Mouse (Mus musculus) midbrain, embryonic 12.5 days (tissue): Measurements from ENCODE around the gene Abhd6. TPM values are rescaled to one million over a fixed set of nuclear protein-coding genes. Genes with fewer than 3 reads are reported as not detected.

Experiments used
- ATAC-seq: fragments of 200-750 bp; cut with Nextera tagmentation; 2 replicates; pipeline ENCODE4 v1.8.0; 2017; ENCODE audit warnings: low read depth, moderate TSS enrichment, moderate library complexity; ENCODE audit not compliant: low FRiP score
- H3K27ac ChIP-seq: fragments of 300-500 bp; sonication (generic); replicated peaks from 2 replicates; pipeline ENCODE4 v1.5.1; 2016; ENCODE audit warnings: mild to moderate bottlenecking
- H3K27me3 ChIP-seq: fragments of 300-500 bp; sonication (generic); 2 replicates; pipeline ENCODE4 v1.6.1; 2016; ENCODE audit warnings: mild to moderate bottlenecking
- H3K36me3 ChIP-seq: fragments of 300-500 bp; sonication (generic); 2 replicates; pipeline ENCODE4 v1.6.1; 2016
- H3K4me1 ChIP-seq: fragments of 300-500 bp; sonication (generic); 2 replicates; pipeline ENCODE4 v1.6.1; 2016
- H3K4me2 ChIP-seq: fragments of 300-500 bp; sonication (generic); replicated peaks from 2 replicates; pipeline ENCODE4 v1.6.1; 2016; ENCODE audit warnings: mild to moderate bottlenecking, moderate library complexity
- H3K4me3 ChIP-seq: fragments of 300-500 bp; sonication (generic); 2 replicates; pipeline ENCODE4 v1.5.1; 2016; ENCODE audit warnings: mild to moderate bottlenecking
- H3K9ac ChIP-seq: fragments of 300-500 bp; sonication (generic); replicated peaks from 2 replicates; pipeline ENCODE4 v1.6.1; 2016; ENCODE audit warnings: mild to moderate bottlenecking, moderate library complexity
- H3K9me3 ChIP-seq: fragments of 300-500 bp; sonication (generic); 2 replicates; pipeline ENCODE4 v1.6.1; 2016; ENCODE audit warnings: mild to moderate bottlenecking
- WGBS: fragments of 180-500 bp; shearing (Covaris S2); methylation state at CpG from one replicate; pipeline ENCODE4 v1.1.7; 2016; 5-methylcytosine and 5-hydroxymethylcytosine counted together
- polyA plus RNA-seq: library from polyadenylated mRNA; unstranded; fragments of >200 nt; fragmentation: Nextera tagmentation; extraction: Ambion mirVana; gene quantifications from 2 replicates; pipeline ENCODE4 v1.2.1, GENCODE M21; 2016

Gene Abhd6
- polyA plus RNA-seq, 1 experiment from 2014 or later = 17.1 TPM

DNA sequence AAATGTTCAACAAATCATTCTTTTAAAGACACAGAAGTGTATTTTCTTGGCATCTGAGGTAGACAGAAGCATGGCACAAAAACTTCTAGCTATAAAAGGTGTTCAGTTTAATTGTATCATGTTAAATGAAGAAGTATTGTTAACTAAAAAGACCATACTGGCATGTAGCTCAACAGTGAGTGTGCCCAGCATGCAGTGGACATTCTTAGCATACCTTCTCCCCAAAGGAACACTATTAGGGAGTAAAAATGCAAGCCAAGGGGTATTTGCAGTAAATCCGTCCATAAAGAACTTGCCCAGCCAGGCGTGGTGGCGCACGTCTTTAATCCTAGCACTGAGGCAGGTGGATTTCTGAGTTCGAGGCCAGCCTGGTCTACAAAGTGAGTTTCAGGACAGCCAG is 33.7 kb downstream of the Abhd6 start:
- no peaks in the 10 kb centered on the region for H3K9me3 ChIP-seq
- H3K27ac ChIP-seq = no peak overlapping the region
- WGBS = 67% methylated on average over 5 of the region's 5 CpGs
- no peak for ATAC-seq
- no peaks in the 10 kb centered on the region for H3K36me3 ChIP-seq
- H3K9ac ChIP-seq = no peak overlapping the region
- no peaks in the 10 kb centered on the region for H3K27me3 ChIP-seq
- H3K4me2 ChIP-seq = no peak overlapping the region
- H3K4me1 ChIP-seq = peaks cover 7% of the 10 kb centered on the region; the same call in 1 of the 2 replicates
- no peak overlapping the region for H3K4me3 ChIP-seq

DNA sequence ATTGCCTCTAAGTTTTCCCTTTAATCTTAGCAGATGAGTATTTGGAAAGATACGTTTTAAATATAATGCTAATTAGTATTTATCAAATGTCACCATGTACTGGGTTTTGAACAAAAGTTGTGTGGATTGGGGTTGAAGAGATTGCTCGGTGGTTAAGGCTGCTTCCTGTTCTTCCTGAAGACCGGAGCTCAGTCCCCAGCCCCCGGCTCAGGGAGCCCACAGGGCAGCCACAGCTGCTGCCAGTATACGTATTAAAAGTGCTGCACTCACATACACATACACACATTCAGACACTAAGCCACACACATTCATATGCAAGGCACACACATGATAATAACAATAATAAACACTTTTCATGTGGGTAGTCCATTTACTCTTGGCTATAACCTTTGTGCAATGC is 35.4 kb downstream of the Abhd6 start:
- Histone ChIP-seq H3K27me3 (no peaks in the 10 kb centered on the region), H3K36me3 (no peaks in the 10 kb centered on the region), H3K27ac (no peak overlapping the region), H3K9me3 (no peaks in the 10 kb centered on the region), H3K4me2 (no peak overlapping the region), H3K4me1 (no peaks in the 10 kb centered on the region), H3K9ac (no peak overlapping the region), H3K4me3 (no peak overlapping the region)
- no peak for ATAC-seq
- WGBS = 78% methylated on average over 5 of the region's 5 CpGs

DNA sequence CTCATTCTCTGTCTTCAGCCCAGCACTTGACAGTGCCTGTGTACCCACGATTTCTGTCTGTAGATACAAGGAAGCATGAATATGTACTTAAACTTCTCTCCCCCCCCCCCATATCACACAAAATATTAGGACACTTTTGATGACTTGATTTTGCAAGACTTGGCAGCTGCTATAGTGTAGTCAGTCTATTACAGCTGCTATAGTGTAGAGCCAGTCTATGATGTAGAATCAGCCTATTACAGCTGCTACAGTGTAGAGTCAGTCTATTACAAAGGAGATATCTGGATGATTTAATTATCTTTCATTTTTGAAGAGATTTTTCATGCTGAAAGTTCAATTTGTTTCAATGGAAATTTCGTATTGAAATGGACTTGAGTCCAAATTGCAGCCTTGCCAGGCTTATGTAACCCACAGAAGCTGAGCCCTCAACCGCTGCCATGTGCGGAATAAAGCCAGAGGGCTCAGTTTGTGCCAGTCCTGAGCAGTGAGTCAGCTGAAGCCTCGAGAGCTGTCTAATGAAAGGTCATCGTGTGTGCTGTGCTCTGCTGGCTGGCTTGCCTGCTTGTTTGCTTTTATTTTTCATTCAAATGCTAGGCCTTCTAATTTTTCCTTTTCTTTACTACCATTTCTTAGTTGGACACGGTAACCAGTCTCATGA is 36.2 kb downstream of the Abhd6 start:
- WGBS = 84% methylated on average over 7 of the region's 7 CpGs
- ATAC-seq = no peak
- no peaks in the 10 kb centered on the region for H3K27me3 ChIP-seq
- H3K36me3 ChIP-seq = no peaks in the 10 kb centered on the region
- H3K4me1 ChIP-seq = no peaks in the 10 kb centered on the region
- H3K9ac ChIP-seq = no peak overlapping the region
- H3K4me2 ChIP-seq = no peak overlapping the region
- H3K9me3 ChIP-seq = no peaks in the 10 kb centered on the region
- no peak overlapping the region for H3K27ac ChIP-seq
- H3K4me3 ChIP-seq = no peak overlapping the region

GRCm38 (mm10) chr14:8040179-8040578 is 37.5 kb downstream of the Abhd6 start:
- ATAC-seq = no peak
- 88% methylated on average over 3 of the region's 3 CpGs for WGBS

DNA sequence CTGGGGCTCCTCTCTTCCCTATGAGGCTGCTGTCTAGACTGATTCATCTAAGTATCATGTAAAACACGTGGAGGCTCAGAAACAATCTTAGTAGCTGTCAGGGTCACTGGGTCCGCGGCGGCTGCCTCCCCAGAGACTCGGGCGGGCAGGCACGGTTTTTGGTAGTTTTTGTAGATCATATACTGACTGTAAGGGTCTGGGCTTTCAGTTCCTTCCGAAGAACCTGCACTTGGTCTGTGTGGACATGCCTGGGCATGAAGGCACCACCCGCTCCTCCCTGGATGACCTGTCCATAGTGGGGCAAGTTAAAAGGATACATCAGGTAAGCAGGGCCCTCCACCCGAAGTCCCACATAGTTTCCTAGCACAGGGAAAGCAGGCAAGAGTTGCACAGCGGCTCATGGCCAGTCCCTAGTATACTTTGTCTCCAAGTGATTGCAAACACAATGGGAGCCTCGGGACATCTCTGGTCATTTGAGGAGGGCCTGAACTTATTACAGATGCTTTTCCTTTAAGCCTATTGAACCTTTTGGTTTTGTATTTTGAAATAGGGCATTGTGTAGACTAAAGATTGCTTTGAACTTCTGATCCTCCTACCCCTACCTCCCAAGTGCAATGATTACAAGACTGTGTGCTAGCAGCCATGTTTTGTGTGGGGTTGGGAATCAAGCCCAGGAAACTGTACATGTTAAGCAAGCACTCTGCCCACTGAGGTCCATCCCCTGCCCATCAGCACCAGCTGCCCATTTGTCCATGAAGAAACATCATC is 38.4 kb downstream of the Abhd6 start:
- no peak overlapping the region for H3K4me3 ChIP-seq
- H3K36me3 ChIP-seq = no peaks in the 10 kb centered on the region
- H3K9ac ChIP-seq = no peak overlapping the region
- no peak for ATAC-seq
- H3K27me3 ChIP-seq = no peaks in the 10 kb centered on the region
- 86% methylated on average over 12 of the region's 12 CpGs for WGBS
- no peaks in the 10 kb centered on the region for H3K9me3 ChIP-seq
- H3K27ac ChIP-seq = no peak overlapping the region
- no peak overlapping the region for H3K4me2 ChIP-seq
- no peaks in the 10 kb centered on the region for H3K4me1 ChIP-seq

More at GRCm38 (mm10) chr14:8040179-8040578, 37.5 kb downstream of the Abhd6 start:
- Histone ChIP-seq H3K4me2 (no peak overlapping the region), H3K4me1 (no peaks in the 10 kb centered on the region), H3K36me3 (no peaks in the 10 kb centered on the region), H3K27me3 (no peaks in the 10 kb centered on the region), H3K9me3 (no peaks in the 10 kb centered on the region), H3K4me3 (no peak overlapping the region), H3K27ac (no peak overlapping the region), H3K9ac (no peak overlapping the region)

GRCm38 (mm10) chr14:8042120-8042519 is 39.4 kb downstream of the Abhd6 start:
- H3K27ac ChIP-seq = no peak overlapping the region
- no peak overlapping the region for H3K9ac ChIP-seq
- H3K36me3 ChIP-seq = 0 out of 2 replicates have a peak, but pooled peaks cover 1% of the 10 kb centered on the region
- WGBS = 91% methylated on average over 2 of the region's 2 CpGs
- H3K9me3 ChIP-seq = no peaks in the 10 kb centered on the region
- no peak for ATAC-seq
- no peaks in the 10 kb centered on the region for H3K4me1 ChIP-seq
- no peak overlapping the region for H3K4me2 ChIP-seq
- H3K27me3 ChIP-seq = no peaks in the 10 kb centered on the region
- H3K4me3 ChIP-seq = no peak overlapping the region

DNA sequence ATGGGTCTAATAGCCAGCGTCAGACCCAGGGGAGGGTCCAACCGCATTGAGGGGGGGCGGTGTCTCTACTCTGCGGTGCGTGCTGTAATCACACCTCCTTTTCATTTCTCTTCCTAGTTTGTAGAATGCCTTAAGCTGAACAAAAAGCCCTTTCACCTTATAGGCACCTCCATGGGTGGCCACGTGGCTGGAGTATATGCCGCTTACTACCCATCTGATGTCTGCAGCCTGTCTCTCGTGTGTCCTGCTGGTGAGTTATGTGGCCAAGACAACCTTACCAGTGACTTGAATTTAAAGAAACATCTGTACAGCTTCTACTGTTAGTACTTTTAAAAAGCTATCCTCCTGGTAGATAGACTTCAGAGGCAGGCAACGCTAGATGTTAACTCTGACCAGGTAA is 39.9 kb downstream of the Abhd6 start:
- WGBS = 93% methylated on average over 9 of the region's 9 CpGs
- Histone ChIP-seq H3K9ac (no peak overlapping the region), H3K36me3 (peaks cover 4% of the 10 kb centered on the region; the same call in 1 of the 2 replicates), H3K4me2 (no peak overlapping the region), H3K4me1 (no peaks in the 10 kb centered on the region), H3K9me3 (no peaks in the 10 kb centered on the region), H3K4me3 (no peak overlapping the region), H3K27me3 (no peaks in the 10 kb centered on the region), H3K27ac (no peak overlapping the region)
- ATAC-seq = no peak

DNA sequence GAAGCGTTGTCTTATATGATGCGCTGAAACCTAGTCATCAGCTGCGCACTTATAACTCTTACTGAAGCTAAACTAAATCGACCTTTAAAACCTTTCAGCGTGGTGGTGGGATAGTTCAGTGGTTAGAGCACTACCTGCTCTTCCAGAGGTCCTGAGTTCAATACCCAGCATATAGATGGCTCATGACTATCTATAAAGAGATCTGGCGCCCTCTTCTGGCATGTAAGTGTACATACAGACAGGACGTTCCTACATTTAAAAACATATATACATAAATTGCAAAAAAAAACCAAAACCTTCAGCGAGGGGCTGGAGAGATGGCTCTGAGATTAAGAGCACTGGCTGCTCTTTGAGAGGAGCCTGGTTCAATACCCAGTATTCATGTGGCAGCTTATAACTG is 41.6 kb downstream of the Abhd6 start:
- WGBS = 73% methylated on average over 8 of the region's 8 CpGs
- H3K4me3 ChIP-seq = no peak overlapping the region
- no peak overlapping the region for H3K27ac ChIP-seq
- no peaks in the 10 kb centered on the region for H3K4me1 ChIP-seq
- no peak overlapping the region for H3K9ac ChIP-seq
- H3K36me3 ChIP-seq = peaks cover 12% of the 10 kb centered on the region
- H3K27me3 ChIP-seq = no peaks in the 10 kb centered on the region
- H3K4me2 ChIP-seq = no peak overlapping the region
- H3K9me3 ChIP-seq = no peaks in the 10 kb centered on the region
- ATAC-seq = no peak

- no peak overlapping the region for H3K4me2 ChIP-seq
- 87% methylated on average over 6 of the region's 6 CpGs for WGBS
- ATAC-seq = no peak
- no peak overlapping the region for H3K27ac ChIP-seq
- no peak overlapping the region for H3K9ac ChIP-seq
- no peaks in the 10 kb centered on the region for H3K27me3 ChIP-seq
- H3K9me3 ChIP-seq = no peaks in the 10 kb centered on the region
- H3K36me3 ChIP-seq = peaks cover 16% of the 10 kb centered on the region
- H3K4me1 ChIP-seq = no peaks in the 10 kb centered on the region
- H3K4me3 ChIP-seq = no peak overlapping the region
Observed at GRCm38 (mm10) chr14:8044786-8045185, 42.1 kb downstream of the Abhd6 start.

DNA sequence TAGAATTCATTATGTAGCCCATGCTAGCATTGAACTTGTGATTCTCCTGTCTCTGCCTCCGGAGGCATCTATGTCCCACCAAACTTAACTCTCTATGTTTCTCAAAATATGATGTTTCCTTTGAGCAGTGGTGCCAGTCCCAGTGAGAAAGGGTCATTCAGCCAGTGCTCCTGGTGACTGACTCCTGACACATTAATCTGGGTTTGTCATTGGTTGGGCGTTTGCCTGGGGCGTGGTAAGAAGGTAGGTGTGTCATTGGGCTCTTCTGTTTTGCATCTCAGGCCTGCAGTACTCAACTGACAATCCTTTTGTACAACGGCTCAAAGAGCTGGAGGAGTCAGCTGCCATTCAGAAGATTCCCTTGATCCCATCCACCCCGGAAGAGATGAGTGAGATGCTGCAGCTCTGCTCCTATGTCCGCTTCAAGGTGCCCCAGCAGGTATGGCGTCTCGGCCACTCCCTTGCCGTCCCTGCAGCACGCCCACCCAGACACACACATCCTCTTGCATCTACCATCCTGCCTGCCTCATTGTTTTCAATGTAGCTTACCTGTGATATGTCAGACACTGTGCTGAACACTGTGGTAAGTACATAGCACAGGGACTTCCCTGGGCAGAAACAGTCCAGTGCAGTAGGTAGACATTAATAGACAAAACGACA is 42.6 kb downstream of the Abhd6 start:
- no peak overlapping the region for H3K4me2 ChIP-seq
- H3K4me1 ChIP-seq = no peaks in the 10 kb centered on the region
- H3K9me3 ChIP-seq = no peaks in the 10 kb centered on the region
- H3K4me3 ChIP-seq = no peak overlapping the region
- H3K27me3 ChIP-seq = no peaks in the 10 kb centered on the region
- H3K36me3 ChIP-seq = peaks cover 21% of the 10 kb centered on the region
- no peak overlapping the region for H3K27ac ChIP-seq
- no peak for ATAC-seq
- no peak overlapping the region for H3K9ac ChIP-seq
- WGBS = 86% methylated on average over 11 of the region's 11 CpGs

DNA sequence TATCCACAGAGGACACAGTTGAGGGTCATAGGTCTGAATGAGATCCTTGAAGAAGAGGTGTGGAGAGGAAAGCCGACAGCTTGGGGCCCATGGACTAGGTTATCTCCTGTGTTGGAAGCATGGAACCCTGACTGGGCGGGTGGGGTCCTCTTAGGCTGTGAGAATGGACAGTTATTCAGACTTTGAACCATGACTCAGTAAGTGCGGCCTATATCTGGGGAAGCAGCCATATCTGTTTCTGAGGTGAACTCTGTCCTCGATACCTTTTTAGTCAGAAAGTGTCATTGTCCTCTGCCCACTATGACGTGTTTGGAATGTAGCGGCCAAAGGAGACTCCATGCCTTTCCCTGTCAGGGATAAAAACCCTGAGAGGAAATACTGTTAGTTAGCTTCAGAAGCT is 44.1 kb downstream of the Abhd6 start:
- H3K9ac ChIP-seq = no peak overlapping the region
- no peak overlapping the region for H3K4me2 ChIP-seq
- no peak for ATAC-seq
- peaks cover 21% of the 10 kb centered on the region for H3K36me3 ChIP-seq
- 97% methylated on average over 6 of the region's 6 CpGs for WGBS
- no peaks in the 10 kb centered on the region for H3K4me1 ChIP-seq
- no peaks in the 10 kb centered on the region for H3K27me3 ChIP-seq
- no peak overlapping the region for H3K27ac ChIP-seq
- H3K9me3 ChIP-seq = no peaks in the 10 kb centered on the region
- H3K4me3 ChIP-seq = no peak overlapping the region

DNA sequence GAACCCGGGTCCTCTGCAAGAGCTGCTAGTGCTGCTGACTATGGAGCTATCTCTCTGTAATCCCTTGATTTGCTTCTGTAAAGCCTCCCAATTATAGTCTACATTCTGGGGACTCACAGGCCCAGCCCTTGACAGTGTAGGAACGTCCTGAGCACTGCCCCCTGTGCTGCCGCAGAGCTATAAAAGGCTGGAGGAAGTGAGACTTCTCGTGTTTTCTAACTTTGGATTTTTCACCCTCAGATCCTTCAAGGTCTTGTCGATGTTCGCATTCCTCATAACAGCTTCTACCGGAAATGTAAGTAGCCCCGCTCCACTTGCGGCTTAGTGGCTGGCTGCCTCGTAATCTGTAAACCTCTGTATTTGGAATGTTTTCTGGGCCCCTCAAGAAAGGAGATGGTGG is 46.6 kb downstream of the Abhd6 start:
- 90% methylated on average over 10 of the region's 10 CpGs for WGBS
- H3K9me3 ChIP-seq = no peaks in the 10 kb centered on the region
- no peak for ATAC-seq
- H3K9ac ChIP-seq = no peak overlapping the region
- 0 out of 2 replicates have a peak, but pooled peaks cover 4% of the 10 kb centered on the region for H3K4me1 ChIP-seq
- no peaks in the 10 kb centered on the region for H3K27me3 ChIP-seq
- H3K4me3 ChIP-seq = no peak overlapping the region
- H3K36me3 ChIP-seq = peaks cover 29% of the 10 kb centered on the region
- no peak overlapping the region for H3K27ac ChIP-seq
- H3K4me2 ChIP-seq = no peak overlapping the region
